Mouse (Mus musculus): ENCODE measurements around the gene L1cam.

L1cam gene

DNA sequence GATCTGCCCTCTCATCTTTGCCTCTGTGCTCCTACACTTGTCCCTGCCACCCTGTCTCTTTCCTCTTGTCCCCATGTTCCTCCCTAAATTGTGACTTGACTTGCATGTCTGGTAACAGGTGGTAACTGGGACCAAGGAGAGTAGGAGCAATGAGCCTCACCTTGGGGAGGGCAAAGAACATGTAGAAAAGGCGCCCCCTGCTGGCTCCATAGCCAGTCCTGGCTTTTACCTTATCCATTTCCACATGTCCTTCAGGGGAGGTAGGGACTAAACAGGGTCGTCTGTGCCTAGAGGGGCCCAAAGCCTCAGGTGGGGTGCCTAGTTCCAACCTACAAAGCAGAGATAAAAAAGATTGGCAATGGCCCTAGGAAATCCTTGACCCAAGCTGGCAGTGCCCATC is at the start of gene L1cam:
TSS of gene L1cam (minus strand) at position 387 of the 400 bp plus-strand sequence.
- no peak for DNase-seq (ENCODE audit: low spot score)

DNA sequence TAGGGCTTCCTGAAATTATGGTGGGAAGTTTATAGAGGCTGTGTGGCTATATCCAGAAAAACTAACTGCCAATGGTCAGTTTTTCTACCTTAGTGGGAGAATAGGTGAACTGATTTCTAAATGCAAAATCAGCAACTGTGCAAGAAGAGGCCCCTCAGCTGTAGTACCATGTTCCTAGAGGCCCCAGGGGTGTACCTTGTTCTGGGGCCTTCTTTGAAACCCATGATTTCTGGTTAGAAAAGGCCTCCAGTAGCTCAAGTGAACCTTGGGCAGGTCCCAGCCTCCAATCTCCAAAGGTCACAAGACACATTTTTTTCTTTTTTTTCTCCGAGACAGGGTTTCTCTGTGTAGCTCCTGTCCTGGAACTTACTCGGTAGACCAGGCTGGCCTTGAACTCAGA is 46.4 kb upstream of the L1cam start:
- DNase-seq (ENCODE audit: low spot score) = no peak

DNA sequence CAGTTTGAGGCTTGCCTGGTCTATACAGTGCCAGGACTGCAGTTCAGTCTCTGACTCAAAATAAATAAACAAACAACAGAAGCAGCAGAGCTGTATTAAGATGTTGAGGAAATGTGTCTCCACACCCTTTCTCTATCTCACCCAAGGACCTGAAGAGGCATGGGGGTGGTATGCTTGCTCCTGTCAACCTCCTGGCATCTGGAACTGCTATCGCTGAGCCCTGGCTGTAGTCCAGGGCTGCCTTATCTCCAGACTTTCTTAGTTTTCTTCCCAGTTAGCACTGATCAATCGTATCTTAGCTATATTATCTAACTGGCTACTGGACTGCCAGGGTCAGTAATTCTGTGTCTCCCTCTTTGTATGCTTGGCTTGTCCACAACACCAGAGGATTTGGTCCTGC is 46.0 kb upstream of the L1cam start:
- DNase-seq (ENCODE audit: low spot score) = no peak

DNA sequence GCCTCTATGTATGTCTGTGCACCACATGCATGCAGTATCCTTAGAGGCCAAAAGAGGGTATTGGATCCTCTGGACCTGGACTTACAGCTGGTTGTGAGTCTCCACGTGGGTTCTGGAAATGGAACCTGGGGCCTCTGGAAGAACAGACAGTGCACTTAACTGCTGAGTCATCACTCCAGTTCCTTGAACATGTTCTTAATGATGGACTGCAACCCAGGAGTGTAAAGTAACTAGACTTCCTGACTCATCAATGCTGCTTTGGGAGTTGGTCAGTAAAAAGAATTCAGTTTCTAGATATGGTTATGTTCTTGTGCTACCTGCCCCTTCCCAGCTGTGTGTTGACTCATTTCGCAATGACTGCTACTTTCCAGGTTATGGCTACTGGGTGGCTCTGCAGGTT is 36.0 kb upstream of the L1cam start:
- DNase-seq (ENCODE audit: low spot score) = no peak

DNA sequence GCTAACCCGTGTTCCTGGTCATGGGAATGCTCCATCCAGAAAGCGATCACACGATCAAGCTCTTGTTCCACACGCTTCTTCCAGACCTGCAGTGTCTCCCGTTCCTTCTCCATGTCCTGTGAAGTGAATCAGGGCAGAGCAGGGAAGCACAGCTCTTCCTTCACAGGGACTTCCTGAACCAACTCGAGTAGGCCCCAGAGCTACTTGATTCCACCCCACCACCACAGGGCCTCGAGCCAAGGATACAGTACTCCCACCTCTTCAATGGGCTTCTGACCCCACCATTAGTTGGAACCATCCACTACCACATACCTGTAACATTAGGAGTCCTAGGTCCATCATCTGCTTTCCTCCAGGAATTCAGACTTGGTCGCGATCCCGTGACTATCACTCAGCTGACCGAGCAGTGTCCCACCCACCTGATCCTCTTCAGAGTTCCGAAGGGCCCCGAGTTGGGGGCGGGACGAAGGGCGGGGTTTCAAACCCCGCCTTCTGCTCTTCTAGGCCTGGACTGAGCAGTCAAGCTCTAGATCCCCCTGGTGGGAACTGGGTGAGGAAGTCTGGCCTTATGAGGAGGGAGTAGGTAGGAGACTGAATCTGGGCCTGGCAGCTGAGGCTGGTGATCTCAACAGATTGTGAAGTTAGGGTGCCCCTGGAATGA is 34.6 kb upstream of the L1cam start, which contains the start of gene Renbp:
TSS of gene Renbp (minus strand) at position 449 of the 661 bp plus-strand sequence.
- peak; percentile 61 for DNase-seq (ENCODE audit: low spot score)

DNA sequence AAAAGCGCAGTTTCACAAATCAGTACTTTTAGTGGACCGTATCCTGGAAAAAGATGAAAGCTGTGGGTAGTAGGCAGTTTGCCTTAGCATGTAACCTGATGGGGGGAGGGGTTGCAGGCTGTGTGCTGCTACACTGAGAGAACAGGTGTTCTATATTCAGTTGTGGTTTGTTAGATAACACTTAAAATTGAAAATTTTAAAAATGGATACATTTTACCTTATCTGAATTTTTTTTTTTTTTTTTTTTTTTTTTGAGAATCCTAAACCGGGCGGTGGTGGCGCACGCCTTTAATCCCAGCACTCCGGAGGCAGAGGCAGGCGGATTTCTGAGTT is 26.6 kb upstream of the L1cam start:
- DNase-seq (ENCODE audit: low spot score) = no peak

DNA sequence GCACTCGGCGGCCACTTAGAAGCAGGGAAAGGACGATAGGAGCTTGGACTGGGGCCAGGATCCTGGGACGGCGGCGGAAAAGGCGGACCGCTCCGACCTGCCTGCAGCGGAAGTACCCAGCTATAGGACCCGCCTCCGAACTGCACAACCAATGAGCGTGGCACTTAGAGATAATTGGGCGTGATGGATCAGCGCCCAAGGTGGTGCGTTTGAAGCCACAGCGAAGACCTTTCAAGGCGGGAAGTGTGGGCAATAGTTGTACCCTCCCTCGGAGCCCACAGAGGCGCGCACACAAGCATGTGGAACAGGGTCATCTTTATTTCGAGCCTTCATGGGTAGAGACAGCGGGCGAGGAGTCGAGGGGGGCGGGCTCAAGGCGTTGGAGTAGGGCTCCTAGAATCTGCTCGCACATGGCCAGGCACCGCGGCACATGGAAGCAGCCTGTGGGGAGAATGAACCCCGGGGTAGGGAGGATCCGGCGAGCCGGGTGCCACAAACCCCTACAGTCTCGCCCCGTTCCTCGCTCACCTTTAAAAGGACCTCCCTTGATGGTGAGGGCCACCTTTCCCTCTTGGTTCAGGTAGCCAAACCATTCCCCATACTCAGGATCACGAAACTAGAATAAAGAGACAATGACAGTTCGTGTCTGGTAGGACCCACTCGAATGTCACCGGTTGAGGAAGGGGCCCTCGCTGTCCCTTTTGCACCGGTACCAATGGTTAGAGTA is 26.1 kb upstream of the L1cam start, which contains the start of the genes Arhgap4 and Naa10:
TSS of gene Arhgap4 (minus strand) at position 48 of the 727 bp plus-strand sequence.
TSS of gene Naa10 (minus strand) at position 122 of the 727 bp plus-strand sequence.
- DNase-seq (ENCODE audit: low spot score) = peak; percentile 92

DNA sequence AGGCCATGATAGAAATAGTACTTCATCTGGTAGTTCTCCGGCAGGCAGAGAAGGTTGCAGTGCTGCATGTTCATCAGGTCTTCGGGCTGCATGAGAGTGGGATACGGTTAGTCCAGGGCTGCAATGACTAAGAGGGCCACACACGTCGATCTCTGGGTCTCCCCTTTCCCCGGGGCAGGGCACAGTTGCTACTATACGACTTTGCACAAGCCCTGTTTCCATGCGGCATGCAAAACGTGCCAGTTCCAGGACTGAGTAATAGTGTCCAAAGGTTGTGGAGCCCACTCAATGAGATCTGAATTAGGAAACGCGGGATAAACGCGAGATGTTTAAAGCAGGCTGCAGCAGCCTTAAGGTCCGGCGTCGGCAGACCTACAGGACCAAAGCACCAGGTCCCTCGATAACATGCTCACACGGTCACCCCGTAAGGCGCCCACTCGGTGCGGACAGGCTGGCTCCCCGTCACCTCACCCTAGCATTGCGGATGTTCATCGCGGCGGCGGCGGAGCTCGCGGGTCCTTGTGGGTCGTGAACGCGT is 25.4 kb upstream of the L1cam start:
- DNase-seq (ENCODE audit: low spot score) = peak; percentile 9

DNA sequence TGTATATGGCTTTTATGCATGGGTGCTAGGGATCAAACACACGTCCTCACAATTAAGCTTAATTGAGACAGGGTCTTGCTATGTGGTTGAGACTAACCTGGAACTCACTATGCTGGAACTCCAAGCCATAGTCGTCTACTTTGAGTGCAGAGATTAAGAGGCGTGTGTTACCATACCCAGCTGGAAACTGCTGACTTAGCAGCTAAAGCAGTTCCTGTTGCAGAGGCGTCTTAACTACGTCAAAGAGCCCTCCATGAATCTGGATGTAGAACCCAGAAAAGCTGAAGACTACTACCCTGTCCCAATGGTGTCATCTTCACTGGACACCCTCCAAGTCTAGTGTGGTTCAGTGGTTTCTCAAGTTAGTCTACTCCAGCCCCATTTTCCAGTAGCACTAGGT is 22.7 kb upstream of the L1cam start:
- no peak for DNase-seq (ENCODE audit: low spot score)

DNA sequence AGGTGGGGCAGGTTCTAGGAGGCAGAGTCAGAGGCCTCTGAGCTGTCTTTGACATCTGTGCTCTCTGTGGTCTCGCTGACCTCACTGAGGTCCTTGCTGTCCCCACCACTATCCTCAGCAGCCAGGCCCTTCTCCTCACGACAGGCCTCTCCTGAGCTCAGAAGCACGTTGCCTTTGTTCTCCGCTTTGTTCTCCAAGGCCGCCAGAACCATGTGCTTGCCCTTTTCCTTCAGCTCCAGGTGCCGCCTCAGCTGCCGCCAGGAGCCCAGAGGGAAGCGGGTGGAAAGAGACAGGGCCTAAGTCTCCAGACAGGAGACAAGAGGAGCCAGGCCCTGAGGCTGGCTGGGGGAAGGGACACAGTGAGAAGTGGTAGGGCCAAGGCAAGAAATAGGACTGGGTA is 21.0 kb upstream of the L1cam start:
- DNase-seq (ENCODE audit: low spot score) = no peak

DNA sequence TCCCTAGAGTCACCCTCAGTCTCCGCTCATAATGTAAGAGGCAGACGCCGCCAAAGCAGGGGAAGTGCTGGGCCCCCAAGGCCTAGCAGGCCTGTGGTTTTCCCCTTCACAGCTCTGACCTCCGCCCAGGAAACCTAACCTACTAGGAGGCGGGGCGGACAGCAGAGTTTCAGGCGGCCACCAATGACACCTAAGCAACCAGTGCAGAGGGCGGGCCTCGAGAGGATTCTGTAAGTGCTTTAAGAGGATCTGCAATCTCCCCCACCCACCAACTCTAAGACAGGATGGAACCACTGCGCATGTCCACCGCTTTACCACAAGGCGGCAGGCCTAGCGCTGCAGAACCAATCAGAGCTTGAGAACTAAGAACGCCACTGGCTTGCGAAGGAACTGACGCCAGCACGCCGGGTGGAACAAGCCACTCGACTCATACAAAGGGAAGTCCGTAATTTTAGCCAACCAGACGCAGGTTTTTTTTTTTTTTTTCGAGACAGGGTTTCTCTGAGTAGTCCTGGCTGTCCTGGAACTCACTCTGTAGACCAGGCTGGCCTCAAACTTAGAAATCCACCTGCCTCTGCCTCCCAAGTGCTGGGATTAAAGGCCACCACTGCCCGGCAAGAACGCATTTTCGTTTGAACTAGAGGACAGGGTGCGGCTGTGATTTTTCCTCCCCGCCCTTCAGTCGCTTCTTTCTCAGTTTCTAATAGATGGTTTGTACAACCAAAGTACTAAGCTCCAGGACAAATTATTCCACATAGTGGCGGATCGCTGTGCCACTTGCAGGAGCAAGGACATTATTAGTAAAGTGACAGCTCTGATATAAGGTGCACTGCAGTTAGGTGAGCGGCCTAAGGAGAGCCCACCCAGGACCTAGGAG is 19.2 kb upstream of the L1cam start:
- peak; percentile 96 for DNase-seq (ENCODE audit: low spot score)

DNA sequence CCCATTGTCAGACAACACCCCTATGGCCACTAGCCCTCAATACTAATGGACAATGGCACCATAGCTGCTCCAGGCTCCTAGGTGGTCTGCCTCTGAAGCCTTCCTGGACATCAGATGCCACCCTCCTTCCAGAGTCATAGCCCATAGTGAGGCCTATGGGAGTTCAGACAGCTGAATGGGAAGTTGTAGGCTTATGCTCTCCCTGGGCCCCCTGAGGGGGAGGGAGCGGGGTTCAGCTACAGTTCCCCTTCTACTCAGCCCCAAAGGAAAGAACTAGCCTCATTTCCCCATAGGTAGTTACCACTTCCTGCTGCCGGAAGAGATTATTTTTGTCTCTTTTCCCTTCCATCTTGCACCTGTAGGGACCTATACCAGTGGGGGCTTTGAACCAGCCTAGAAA is 15.7 kb upstream of the L1cam start:
- no peak for DNase-seq (ENCODE audit: low spot score)

DNA sequence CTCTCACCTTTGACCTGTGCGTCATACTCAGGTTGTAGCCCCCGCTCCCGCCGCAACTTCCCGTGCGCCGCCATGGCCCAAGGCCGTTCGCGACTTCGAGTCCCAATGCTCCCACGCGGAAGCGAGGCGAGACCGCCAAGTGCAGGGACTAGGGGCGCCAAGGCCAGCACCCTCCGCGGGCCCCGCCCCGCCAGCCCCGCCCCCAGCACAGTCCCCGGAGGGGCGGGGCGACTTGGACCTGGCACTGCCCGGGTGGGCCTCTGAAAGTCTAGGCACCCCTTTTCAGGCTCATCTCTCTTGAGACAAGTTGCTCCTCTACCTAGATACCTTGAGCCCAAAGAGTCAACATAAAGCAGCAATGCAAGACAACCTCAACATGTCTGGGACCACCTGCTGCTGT is 15.3 kb upstream of the L1cam start:
- no peak for DNase-seq (ENCODE audit: low spot score)

DNA sequence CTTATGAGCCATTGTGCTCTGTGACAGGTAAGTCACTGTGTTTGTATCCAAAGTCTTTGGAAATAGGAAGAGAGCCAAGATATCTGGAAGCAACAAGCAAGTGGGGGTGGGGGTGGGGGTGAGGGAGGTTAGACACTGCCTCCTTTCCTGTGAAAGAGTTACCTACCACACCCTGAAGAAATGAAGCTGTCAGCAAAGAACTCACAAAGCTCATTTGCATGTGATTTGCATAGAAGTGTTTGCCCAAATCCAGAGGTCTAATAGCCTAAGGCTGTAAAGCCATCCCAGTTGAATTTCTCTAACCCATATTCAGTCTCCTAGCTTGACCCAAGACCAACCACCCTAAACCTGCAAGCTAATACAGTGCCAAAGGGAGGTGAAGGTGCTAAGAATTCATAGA is 14.5 kb upstream of the L1cam start:
- no peak for DNase-seq (ENCODE audit: low spot score)

DNA sequence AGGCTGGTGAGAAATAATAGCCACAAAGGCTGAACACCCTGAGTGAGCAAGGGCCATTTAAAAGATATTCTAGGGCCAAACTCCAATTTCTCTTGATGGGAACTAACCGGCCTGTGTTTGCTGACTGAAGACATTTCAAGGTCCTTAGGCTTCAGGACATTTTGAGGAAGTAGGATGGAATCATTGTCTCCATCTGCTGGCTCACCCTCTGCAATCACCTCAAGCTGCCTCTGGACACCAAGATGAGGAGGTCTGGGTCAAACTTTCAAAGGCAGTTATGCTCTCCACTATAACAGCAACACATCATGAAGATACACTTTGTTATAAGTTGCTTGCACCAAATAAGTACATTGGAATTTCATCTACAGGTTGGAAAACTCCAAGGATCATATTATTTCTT is 14.1 kb upstream of the L1cam start:
- DNase-seq (ENCODE audit: low spot score) = no peak

DNA sequence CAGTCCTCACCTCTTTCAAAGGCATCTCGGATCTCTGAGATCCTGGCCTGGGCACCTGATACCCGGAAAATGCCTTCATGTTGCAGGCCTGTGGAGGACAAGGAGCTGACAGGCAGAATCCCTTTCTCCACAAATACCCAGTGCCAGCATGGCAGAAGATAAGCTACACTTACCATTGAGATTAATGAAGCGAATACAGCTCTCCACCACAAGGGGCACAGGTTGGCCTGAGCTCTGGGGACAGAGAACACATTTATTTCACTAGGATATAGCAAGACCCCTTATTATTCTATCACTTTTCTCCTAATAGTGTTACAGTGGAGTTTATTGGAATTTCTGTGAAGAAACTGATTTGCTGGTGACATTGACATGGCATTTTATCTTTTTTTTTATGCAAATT is 2.1 kb upstream of the L1cam start:
- no peak for DNase-seq (ENCODE audit: low spot score)

DNA sequence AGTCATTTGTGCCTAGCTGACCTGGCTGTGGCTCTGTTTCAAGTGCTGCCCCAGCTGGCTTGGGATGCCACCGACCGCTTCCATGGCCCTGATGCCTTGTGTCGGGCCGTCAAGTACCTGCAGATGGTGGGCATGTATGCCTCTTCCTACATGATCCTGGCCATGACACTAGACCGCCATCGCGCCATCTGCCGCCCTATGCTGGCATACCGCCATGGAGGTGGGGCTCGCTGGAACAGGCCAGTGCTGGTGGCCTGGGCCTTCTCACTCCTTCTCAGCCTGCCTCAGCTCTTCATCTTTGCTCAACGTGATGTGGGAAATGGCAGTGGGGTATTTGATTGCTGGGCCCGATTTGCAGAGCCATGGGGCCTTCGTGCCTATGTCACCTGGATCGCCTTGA is 3.1 kb downstream of the L1cam start:
- DNase-seq (ENCODE audit: low spot score) = no peak

DNA sequence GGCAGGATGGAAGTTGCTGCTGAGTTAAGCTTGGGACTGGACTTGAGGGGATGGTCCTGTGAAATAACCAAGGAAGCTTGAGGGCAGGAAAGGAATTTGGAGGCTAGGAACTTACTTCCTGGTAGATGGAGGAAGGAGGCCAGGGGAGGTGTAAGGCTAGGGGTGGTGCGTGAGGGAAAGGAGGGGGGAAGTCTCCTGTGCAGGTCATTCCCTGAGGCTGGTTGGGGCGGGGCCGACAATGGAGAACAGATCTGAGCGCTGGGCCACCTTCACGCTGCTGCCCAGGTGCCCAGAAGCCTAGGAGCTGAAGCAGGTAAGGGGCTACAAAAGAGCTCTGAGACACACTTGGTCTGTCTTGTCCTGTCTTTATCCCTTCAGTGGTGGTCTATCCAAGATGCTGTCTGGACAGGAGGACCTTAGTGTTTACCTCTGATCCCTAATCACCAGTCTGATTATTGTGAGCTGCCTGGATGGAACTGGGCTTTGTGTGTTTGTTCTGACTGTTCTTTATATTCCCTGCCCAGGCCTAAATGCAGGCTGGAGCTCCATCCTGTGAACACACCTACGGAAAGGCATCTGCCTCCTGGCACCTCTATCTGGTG is 4.3 kb downstream of the L1cam start, which contains the start of gene Avpr2:
TSS of gene Avpr2 (plus strand) at position 552 of the 602 bp plus-strand sequence.
- DNase-seq (ENCODE audit: low spot score) = no peak

DNA sequence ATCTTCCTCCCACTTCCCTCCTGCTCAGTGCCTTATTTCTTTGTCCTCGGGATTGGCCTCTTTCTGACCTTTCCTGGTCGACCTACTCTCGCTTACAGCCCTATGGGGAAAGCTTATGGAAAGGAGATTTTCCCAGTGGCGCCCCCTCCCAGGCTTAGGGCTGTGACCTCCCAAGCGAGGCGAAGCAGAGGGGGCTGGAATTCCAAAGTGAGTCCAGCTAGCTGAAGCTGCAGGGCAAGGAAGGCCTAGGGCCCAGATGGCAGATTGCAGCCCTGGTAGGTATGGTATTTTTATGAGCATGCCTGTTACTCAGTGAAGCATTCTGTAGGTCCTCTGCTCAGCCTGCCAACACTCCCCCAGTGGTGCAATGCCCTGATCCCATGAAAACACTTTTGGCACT is 14.4 kb downstream of the L1cam start:
- DNase-seq (ENCODE audit: low spot score) = peak; percentile 34

DNA sequence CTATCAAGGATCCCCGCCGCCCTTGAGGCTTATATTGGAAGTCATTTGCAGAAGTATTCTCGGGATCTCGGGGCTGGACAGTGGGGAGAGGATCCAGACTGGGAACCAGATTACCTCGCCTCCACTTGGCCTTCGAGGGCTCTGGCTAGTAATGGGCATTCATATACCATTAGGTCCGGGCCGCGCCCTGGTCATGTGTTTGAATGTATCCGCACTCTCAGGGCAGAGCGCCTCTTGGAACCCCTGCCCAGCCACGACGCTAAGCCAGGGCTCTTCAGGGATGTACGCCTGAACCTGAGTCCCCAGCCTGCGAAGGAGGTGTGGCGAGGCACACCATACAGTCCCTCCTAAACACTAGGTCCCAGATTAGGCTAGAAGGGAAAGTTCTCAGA is 14.9 kb downstream of the L1cam start:
- peak; percentile 8 for DNase-seq (ENCODE audit: low spot score)

DNA sequence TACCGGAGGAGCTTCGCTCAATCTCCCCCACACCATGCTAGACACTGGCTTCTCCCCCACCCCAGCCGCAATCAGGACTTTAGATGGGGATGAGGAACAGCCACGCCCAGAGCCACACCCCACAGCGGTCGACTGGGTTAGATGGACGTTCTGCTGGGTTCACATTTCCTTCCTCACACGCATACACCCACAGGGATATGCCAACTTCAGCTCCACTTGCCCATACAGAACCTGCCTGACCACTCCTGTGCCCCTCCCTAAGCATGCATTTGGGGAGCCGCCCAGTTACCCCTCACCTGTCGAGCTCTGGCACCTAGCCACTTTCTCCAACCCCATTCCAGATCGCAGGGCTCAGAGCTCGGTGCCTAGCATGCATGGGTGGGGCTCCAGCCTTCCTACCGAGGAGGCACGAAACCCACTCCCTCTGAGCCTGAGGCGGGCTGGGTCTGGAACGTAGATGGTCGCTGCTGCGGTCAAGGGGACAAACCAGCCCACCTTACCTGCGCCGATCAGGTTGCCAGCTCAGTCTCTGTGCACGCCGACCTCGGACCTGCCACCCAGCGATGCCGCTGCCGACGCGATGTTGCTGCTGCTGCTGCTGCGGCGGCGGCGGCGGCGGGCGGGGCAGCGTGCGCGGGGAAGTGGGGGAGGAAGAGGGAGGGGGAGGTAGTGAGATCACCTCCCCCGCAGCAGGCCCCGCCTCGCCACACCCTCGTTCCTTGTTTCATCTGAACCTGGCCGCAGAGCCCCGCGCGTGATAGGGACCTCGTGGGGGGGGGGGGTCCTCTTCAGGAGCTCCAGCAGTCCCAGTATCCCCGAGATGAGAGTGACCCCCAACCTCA is 15.5 kb downstream of the L1cam start:
- DNase-seq (ENCODE audit: low spot score) = peak; percentile 15
